Mouse (Mus musculus) neutrophil, adult 5-6 weeks (primary cell): Measurements from ENCODE around the gene Zfp235. TPM values are rescaled to one million over a fixed set of nuclear protein-coding genes. Genes with fewer than 3 reads are reported as not detected.

Experiments
- ATAC-seq: fragments of 151-379, 151-347 bp; 2 replicates; pipeline ENCODE4 v1.8.0; 2017; ENCODE audit warnings: mild to moderate bottlenecking, moderate TSS enrichment; ENCODE audit not compliant: insufficient number of reproducible peaks, poor library complexity, low FRiP score, severe bottlenecking; ENCODE audit errors: extremely low read depth
- total RNA-seq: library from RNA; stranded (forward); fragments of 200-1000 nt; gene quantifications from 2 replicates; pipeline ENCODE4 v1.2.3, GENCODE M21; 2017

Gene Zfp235
- total RNA-seq: 7.2 and 9.6 TPM in 2 replicates

GRCm38 (mm10) chr7:24133996-24134828 lies at the start of gene Zfp235:
TSS of gene Zfp235 (plus strand) at chr7:24134169.
- ATAC-seq: peak; percentile 96

DNA sequence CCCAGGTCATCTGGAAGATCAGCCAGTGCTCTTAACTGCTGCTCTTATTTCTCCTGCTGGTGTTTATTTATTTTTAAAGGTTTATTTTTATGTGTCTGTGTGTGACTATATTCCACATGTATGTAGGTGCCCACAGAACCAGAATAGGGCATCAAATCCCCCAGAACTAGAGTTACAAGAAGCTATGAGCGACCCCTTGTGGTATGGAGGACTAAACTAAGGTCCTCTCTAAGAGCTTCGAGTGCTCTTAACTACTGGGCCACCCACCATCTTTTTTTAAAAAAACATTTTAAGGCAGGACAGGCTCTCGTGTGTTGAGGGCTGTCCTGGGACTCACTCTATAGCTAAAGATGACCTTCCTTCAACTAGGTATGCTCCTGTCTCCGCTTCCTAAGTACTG lies 47.1 kb upstream of the Zfp235 start:
- ATAC-seq: no peak

GRCm38 (mm10) chr7:24087485-24088125 lies 46.4 kb upstream of the Zfp235 start:
- ATAC-seq: no peak

GRCm38 (mm10) chr7:24104403-24104802 lies 29.6 kb upstream of the Zfp235 start:
- ATAC-seq: no peak

DNA sequence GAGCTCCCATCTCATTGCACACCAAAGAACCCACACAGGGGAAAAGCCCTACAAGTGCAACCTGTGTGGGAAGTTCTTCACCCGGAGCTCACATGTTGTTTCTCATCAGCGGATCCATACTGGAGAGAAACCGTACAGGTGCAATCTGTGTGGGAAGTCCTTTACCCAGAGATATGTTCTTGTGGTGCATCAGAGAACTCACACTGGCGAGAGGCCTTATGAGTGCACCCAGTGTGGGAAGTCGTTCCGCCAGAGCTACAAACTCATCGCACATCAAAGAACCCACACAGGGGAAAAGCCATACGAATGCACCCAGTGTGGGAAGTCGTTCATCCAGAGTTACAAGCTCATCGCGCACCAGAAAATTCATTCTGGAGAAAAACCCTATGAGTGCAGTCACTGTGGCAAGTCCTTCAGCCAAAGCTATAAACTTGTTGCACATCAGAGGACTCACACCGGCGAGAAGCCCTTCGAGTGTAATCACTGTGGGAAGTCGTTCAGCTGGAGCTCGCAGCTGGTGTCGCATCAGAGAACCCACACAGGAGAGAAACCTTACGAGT lies 28.7 kb upstream of the Zfp235 start:
- no peak for ATAC-seq

GRCm38 (mm10) chr7:24110839-24111238 lies 23.1 kb upstream of the Zfp235 start:
- no peak for ATAC-seq

DNA sequence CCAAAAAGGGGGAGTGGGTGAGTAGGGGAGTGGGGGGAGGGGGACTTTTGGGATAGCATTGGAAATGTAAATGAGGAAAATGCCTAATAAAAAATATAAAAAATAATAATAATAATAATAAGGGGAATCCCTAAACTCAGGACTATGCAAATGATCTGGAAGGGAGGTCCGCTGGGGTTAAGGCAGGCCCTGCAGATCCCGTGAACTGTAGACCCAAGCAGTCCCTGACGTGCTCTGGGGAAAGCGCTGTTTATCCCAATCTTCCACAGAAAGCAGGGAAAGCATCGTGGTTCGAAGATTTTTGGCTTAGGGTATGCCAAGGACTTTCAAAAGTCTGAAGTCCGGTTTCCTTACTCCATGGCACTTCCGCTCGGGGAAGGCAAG lies 22.2 kb upstream of the Zfp235 start:
- no peak for ATAC-seq

DNA sequence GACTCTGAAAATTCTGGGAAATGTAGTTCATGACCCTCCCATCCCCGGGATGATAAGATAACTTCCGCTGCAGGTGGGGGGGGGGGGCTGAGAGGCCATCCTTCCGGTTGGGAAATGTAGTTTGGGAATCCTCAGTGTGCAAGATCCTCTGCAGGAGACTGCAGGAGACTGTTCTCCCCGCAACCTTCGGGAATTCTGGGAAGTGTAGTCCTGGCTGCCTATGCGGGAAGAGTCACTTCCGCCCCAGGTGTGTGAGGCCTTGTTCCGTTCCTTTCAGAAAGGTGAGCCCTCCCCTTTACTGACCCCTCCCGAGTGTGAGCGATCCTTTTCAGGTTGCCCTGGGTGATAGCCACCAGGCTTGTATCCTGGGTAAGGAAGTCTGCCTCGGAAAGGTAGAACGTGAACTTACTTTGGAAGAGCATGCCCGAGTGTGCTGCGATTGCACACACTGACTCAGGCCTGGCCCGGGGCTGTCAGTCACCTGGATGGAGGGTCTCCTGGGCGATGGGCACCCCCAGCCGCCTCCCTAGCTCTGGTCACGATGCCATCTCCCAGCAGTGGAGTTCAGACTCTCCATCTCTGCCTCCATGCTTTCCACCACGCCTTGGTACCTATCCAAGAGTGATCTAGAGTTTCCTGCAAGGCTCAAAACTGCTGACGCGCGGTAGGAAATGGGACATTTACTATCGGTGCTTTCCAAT lies 21.7 kb upstream of the Zfp235 start, which contains the start of gene Zfp112:
Gene Zfp112, plus strand, starts transcription at position 159 of the 701 bp plus-strand sequence.
- ATAC-seq: no peak

DNA sequence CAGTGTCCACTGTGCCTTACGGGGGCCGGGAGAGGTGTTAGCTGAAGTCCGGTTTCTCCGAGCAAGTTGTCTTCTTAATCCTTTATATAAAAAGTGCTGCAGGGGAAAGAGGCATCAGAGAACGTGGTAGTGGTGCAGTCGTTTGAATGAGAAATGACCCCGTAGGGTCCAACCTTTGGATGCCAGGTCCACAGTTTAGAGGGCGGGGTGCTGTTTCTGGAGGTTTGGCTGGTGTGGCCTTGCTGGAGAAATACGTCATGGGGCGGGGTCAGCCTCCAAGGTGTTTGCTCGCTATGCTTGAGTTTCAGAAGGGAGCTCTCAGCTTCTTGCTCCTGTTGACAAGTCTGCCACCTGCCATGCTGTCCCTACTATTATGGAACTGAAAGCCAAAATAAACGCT lies 21.0 kb upstream of the Zfp235 start:
- ATAC-seq: no peak

- ATAC-seq: no peak
Observed at GRCm38 (mm10) chr7:24116655-24117054, 17.3 kb upstream of the Zfp235 start.

GRCm38 (mm10) chr7:24133425-24133995 lies 459 bp upstream of the Zfp235 start:
- no peak for ATAC-seq

DNA sequence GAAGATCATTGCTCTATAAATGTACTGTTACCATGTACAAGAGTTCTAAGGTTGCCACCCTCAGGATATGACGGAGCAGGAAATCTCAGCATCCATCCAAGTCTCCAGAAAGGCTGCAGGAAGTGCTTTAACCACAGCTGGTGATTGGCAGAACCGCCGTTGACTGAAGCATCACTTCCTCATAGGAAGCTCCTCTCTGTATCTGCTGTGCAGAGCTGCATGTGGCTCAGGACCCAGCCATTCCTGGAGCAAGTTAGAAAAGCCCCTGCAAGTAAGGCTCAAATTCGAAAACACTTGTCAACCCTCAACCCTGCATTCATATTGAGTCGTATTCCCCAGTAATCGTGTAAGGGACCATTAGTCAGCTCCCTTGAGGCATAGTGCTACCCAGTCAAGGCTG lies 8.6 kb downstream of the Zfp235 start:
- ATAC-seq: no peak

GRCm38 (mm10) chr7:24153272-24153671 lies 19.3 kb downstream of the Zfp235 start:
- no peak for ATAC-seq

DNA sequence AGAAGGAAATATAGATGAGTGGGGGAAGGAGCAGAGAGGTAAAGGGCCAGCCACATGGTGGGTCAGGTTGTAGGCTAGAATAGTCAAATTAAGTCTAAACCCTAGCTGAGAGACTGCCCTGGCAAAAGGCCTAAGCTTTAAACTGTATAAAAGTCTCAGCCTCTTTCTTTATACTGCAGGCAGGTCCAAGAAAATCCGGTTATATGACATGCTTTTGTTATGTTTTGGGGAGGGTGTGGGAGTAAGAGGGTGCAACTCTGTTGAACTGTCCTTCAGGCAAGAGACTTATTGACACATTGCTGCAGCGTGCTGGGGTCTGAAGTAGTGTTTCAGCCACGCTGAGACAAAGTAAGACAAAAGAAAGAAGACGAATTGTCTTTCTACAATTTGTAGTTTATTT lies 38.2 kb downstream of the Zfp235 start:
- ATAC-seq: no peak

- ATAC-seq: 0 out of 2 replicates have a peak, but pooled peaks have one; percentile 6
Observed at GRCm38 (mm10) chr7:24174618-24175336, 40.8 kb downstream of the Zfp235 start, which contains the start of gene Zfp114. TSS of gene Zfp114 (plus strand) at chr7:24175060.

GRCm38 (mm10) chr7:24175337-24175711 lies 41.4 kb downstream of the Zfp235 start:
- no peak for ATAC-seq

DNA sequence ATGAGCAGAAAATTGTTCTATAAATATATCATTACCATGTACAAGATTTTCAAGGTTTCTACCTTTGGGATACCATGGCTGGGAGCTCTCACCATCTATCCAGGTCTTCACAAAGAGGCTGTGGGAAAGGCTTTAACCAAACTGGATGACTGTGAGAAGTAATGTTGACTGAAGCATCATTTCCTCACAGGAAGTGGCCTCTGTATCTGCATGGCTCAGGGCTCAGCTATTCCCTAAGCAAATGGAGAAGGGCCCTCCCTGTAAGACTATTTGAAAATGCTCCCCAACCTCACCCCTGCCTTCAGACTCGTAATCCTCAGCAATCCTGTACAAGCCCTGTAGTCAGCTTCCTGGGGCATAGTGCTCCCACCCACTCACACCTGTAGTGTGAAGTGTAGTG lies 53.6 kb downstream of the Zfp235 start:
- no peak for ATAC-seq

GRCm38 (mm10) chr7:24188901-24189570 lies 55.1 kb downstream of the Zfp235 start:
- ATAC-seq: no peak
